ENCODE assay signal across 10 mouse cellular contexts in the genomic region with DNA sequence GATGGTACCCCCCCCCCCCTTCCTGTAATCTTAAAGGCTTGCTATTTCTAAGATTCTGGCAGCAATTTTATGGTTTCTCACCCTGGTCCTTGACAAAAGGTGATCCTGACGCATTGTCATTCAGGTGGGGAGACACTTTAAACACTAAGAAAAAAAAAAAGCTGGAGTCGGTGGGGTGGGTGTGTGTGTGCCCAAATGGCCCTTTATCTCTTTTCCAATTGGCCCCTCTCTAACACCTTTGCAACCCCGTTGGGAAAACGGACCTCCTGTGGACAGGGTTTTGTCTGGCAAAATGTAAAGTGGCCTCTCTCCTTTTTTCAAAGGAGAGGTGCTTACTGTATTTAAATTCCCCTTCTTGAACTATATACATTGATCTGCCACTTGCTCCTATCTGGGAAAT. TPM values are rescaled to one million over a fixed set of nuclear protein-coding genes. Genes with fewer than 3 reads are reported as not detected.
DNase-seq lines count a peak whose midpoint lies in the region; ATAC-seq lines count a peak whose summit lies in the region.
"Had no signal": no experiment of that assay in that cellular context is flagged by ENCODE, and none has a peak within 500 bp of the region (broad histone marks: within the 10 kb centered on the region; RNA-seq: fewer than 3 reads in every experiment).

No protein-coding gene starts in this region.

- no peaks in the 10 kb centered on the region for H3K27me3 ChIP-seq in kidney, embryonic 14.5 days (ENCODE audit: control insufficient read depth, insufficient read depth, low read length)
- H3K27me3 ChIP-seq in embryonic facial prominence, embryonic 13.5 days, result no peaks in the 10 kb centered on the region
- no peaks in the 10 kb centered on the region for H3K27me3 ChIP-seq in hindbrain, embryonic 15.5 days
- no peaks in the 10 kb centered on the region for H3K27me3 ChIP-seq in midbrain, embryonic 16.5 days (ENCODE audit: control insufficient read depth, insufficient read depth, low read depth, low read length)

- ATAC-seq in kidney, embryonic 14.5 days (ENCODE audit: low FRiP score, low TSS enrichment), result no peak
- ATAC-seq in embryonic facial prominence, embryonic 13.5 days (ENCODE audit: insufficient number of reproducible peaks, insufficient read depth, low FRiP score, low TSS enrichment, low read depth), result no peak
- no peak for ATAC-seq in hindbrain, embryonic 15.5 days (ENCODE audit: low FRiP score, low read depth)
- ATAC-seq in midbrain, embryonic 16.5 days, result no peak
- no peak for ATAC-seq in monocyte, adult 5-6 weeks (replicated peaks; ENCODE audit: insufficient number of reproducible peaks, low FRiP score, low TSS enrichment, poor library complexity, severe bottlenecking)

- 25% methylated on average over 4 of the region's 4 CpGs for WGBS in kidney, embryonic 14.5 days
- 18% methylated on average over 4 of the region's 4 CpGs for WGBS in embryonic facial prominence, embryonic 13.5 days
- 11% methylated on average over 4 of the region's 4 CpGs for WGBS in hindbrain, embryonic 15.5 days
- 5% methylated on average over 4 of the region's 4 CpGs for WGBS in midbrain, embryonic 16.5 days

- no peak overlapping the region for H3K27ac ChIP-seq in kidney, embryonic 14.5 days (ENCODE audit: low read depth, low read length)
- H3K27ac ChIP-seq in embryonic facial prominence, embryonic 13.5 days, result peak overlapping the region; percentile 98
- no peak overlapping the region for H3K27ac ChIP-seq in hindbrain, embryonic 15.5 days (replicated peaks)
- H3K27ac ChIP-seq in midbrain, embryonic 16.5 days (ENCODE audit: low read length), result peak overlapping the region; percentile 90

- H3K36me3 ChIP-seq in kidney, embryonic 14.5 days (ENCODE audit: control insufficient read depth, insufficient read depth, low read length), result no peaks in the 10 kb centered on the region
- peaks cover 1% of the 10 kb centered on the region; the same call in 1 of the 2 replicates for H3K36me3 ChIP-seq in embryonic facial prominence, embryonic 13.5 days
- H3K36me3 ChIP-seq in hindbrain, embryonic 15.5 days, result no peaks in the 10 kb centered on the region
- no peaks in the 10 kb centered on the region for H3K36me3 ChIP-seq in midbrain, embryonic 16.5 days (ENCODE audit: control insufficient read depth, insufficient read depth, low read length)

- no peaks in the 10 kb centered on the region for H3K9me3 ChIP-seq in kidney, embryonic 14.5 days (ENCODE audit: control insufficient read depth, low read length)
- H3K9me3 ChIP-seq in embryonic facial prominence, embryonic 13.5 days, result no peaks in the 10 kb centered on the region
- no peaks in the 10 kb centered on the region for H3K9me3 ChIP-seq in hindbrain, embryonic 15.5 days
- no peaks in the 10 kb centered on the region for H3K9me3 ChIP-seq in midbrain, embryonic 16.5 days (replicated peaks; ENCODE audit: control insufficient read depth, low read length, poor library complexity, severe bottlenecking)

- DNase-seq in kidney, postnatal 25 days, result no peak
- no peak for DNase-seq in left cerebral cortex, adult 8-10 months (ENCODE audit: low spot score in 2 of 2)
- DNase-seq in urinary bladder, adult 2 months (ENCODE audit: low spot score), result no peak
- DNase-seq: cerebellum, adult 9-11 months; gastrocnemius, postnatal 36 days had no signal

- H3K4me1 ChIP-seq in kidney, embryonic 14.5 days (ENCODE audit: control insufficient read depth, insufficient read depth, low read length), result peaks cover 22% of the 10 kb centered on the region
- H3K4me1 ChIP-seq in embryonic facial prominence, embryonic 13.5 days, result peaks cover 55% of the 10 kb centered on the region
- H3K4me1 ChIP-seq in hindbrain, embryonic 15.5 days (replicated peaks), result peaks cover 44% of the 10 kb centered on the region
- H3K4me1 ChIP-seq in midbrain, embryonic 16.5 days (ENCODE audit: control insufficient read depth, insufficient read depth, low read length), result peaks cover 39% of the 10 kb centered on the region

- peak overlapping the region; percentile 83 for H3K4me3 ChIP-seq in kidney, embryonic 14.5 days (ENCODE audit: low read length)
- H3K4me3 ChIP-seq in embryonic facial prominence, embryonic 13.5 days, result peak overlapping the region; percentile 99
- peak overlapping the region; percentile 88 for H3K4me3 ChIP-seq in hindbrain, embryonic 15.5 days
- H3K4me3 ChIP-seq in midbrain, embryonic 16.5 days (ENCODE audit: low read depth, low read length), result peak overlapping the region; percentile 89

- peak overlapping the region; percentile 92; the same call in 1 of the 2 replicates for H3K9ac ChIP-seq in kidney, embryonic 14.5 days (ENCODE audit: low read depth, low read length)
- peak overlapping the region; percentile 100 for H3K9ac ChIP-seq in embryonic facial prominence, embryonic 13.5 days
- peak overlapping the region; percentile 88 for H3K9ac ChIP-seq in hindbrain, embryonic 15.5 days
- peak overlapping the region; percentile 93 for H3K9ac ChIP-seq in midbrain, embryonic 16.5 days (ENCODE audit: low read depth, low read length)

- peak overlapping the region; percentile 62 for H3K4me2 ChIP-seq in kidney, embryonic 14.5 days (replicated peaks; ENCODE audit: low read depth, low read length)
- peak overlapping the region; percentile 76 for H3K4me2 ChIP-seq in embryonic facial prominence, embryonic 13.5 days
- peak overlapping the region; percentile 96 for H3K4me2 ChIP-seq in hindbrain, embryonic 15.5 days
- peak overlapping the region; percentile 81 for H3K4me2 ChIP-seq in midbrain, embryonic 16.5 days (ENCODE audit: low read length)

RNA-seq across cellular contexts. Expression of a gene that starts 2.5 kb away (rescaled TPM):
- polyA plus RNA-seq in kidney, embryonic 14.5 days (2014; fragmentation: Nextera tagmentation; extraction: Ambion mirVana), result 18.7 and 25.0 TPM in 2 replicates
- polyA plus RNA-seq in embryonic facial prominence, embryonic 13.5 days (2015; fragmentation: Nextera tagmentation; extraction: Ambion mirVana), result 52.5 and 54.8 TPM in 2 replicates
- 21.9 and 24.8 TPM in 2 replicates for polyA plus RNA-seq in hindbrain, embryonic 15.5 days (2015; fragmentation: Nextera tagmentation; extraction: Ambion mirVana)
- polyA plus RNA-seq in midbrain, embryonic 16.5 days (2015; fragmentation: Nextera tagmentation; extraction: Ambion mirVana), result 30.8 and 31.1 TPM in 2 replicates
- total RNA-seq in left cerebral cortex, adult 8-10 months (2022), result 10 to 100 TPM; 11.9 to 19.9 (median 16.4) TPM
- total RNA-seq in monocyte, adult 5-6 weeks (2017), result 0.19 TPM in 1 of 3 replicates, not detected in the others
- polyA plus RNA-seq in urinary bladder, adult 2 months (2012; rRNA removed), result 20.5 and 22.2 TPM in 2 replicates

Comparison
In these comparisons a context has a peak if more than half of its experiments do, and no peak if none do; other contexts are left out.
1. H3K27ac ChIP-seq: peak in embryonic facial prominence, embryonic 13.5 days (single experiment) and midbrain, embryonic 16.5 days (single experiment); none in kidney, embryonic 14.5 days (single experiment) and hindbrain, embryonic 15.5 days (single experiment).
2. Peak in every context shown above with its lines, with median percentiles within 50 percentile points of each other: H3K4me2 ChIP-seq, H3K4me3 ChIP-seq and H3K9ac ChIP-seq.